Mouse (Mus musculus) T-helper 17 cell (primary cell): ENCODE measurements around the gene Med13l.

ENCODE experiments used
- in situ Hi-C, 2 experiments: fragments of 300-600 bp; cut with MboI, MseI; formaldehyde crosslinking; loops; 1 replicate in 1 of 2; 2 replicates in 1 of 2; pipeline ENCODE4 v1.15.1; 2025; ENCODE audit warnings: high pct_unique_total_duplicates in 2 of 2

Med13l gene

DNA sequence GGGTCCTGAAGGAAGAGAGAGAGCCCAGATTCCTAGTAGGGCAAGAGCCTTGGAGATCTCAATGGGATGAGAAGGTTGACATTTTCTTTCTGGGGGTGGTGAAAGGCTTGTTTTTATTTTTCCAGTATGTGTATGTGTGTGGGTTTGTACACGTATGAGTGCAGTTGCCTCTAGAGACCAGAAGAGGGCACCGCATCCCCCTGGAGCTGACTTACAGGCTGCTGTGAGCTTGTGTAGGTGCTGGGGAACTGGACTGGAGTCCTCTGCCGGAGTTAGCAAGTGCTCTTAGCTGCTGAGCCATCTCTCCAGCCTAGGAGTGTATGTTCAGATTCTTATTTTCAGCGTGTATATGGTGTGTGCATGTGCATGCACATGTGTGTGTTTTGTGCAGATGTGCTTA, 5.2 kb upstream of the Med13l start:
- in situ Hi-C loops, result loop anchor here in 1 of 2 experiments (5.0 kb wide), 1 partner anchor 223 kb away; no protein-coding TSS in a partner anchor

DNA sequence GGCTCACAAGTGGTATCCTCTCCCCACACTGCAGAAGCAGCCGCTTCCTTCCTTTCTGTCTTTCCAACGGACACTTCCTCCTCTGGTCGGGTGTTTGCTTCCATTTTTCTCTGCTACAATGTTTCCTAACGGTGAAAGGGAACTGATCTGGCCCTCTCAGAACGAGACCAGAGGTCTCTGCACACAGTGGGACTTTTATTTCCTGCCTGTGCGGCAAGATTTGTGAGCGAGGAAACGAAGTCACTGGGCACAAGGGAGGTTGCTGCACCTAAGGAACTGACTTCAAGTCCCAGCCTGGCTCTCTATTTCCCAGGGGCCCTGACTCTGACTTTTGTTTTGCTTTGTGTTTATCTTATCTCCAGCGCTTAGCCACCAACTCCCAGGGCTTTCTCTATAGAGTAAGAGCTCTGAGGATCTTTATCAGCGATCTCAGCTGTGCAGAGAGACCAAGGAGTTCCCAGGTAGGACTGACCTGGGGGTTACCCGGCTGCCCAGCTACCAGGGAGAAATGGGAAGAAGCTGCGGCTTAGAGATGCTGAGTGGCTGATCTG, 4.0 kb upstream of the Med13l start:
- in situ Hi-C loops, result loop anchor here in 1 of 2 experiments (5.0 kb wide), 1 partner anchor 224 kb away; no protein-coding TSS in a partner anchor

DNA sequence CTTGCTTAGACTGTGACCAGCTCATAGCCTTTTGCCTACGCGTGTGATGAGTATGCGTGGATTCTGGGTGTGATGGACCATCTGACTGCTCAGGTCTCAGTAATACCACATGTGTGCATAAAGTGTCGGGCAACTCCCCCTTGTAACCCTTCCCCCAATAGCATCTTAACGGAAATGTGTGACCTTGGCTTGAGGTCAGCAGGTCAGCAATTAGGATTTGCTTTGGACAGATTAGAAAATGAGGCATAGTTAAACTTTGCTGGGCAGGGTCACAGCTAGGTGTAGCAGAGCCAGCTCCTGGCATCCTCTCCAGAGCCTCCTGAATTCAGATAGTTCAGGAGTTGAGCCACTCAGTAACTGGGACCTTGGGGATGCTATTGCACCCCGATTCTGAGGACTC, 1.6 kb upstream of the Med13l start:
- in situ Hi-C loops, result loop anchor here in 1 of 2 experiments (5.0 kb wide), 1 partner anchor 227 kb away; no protein-coding TSS in a partner anchor

DNA sequence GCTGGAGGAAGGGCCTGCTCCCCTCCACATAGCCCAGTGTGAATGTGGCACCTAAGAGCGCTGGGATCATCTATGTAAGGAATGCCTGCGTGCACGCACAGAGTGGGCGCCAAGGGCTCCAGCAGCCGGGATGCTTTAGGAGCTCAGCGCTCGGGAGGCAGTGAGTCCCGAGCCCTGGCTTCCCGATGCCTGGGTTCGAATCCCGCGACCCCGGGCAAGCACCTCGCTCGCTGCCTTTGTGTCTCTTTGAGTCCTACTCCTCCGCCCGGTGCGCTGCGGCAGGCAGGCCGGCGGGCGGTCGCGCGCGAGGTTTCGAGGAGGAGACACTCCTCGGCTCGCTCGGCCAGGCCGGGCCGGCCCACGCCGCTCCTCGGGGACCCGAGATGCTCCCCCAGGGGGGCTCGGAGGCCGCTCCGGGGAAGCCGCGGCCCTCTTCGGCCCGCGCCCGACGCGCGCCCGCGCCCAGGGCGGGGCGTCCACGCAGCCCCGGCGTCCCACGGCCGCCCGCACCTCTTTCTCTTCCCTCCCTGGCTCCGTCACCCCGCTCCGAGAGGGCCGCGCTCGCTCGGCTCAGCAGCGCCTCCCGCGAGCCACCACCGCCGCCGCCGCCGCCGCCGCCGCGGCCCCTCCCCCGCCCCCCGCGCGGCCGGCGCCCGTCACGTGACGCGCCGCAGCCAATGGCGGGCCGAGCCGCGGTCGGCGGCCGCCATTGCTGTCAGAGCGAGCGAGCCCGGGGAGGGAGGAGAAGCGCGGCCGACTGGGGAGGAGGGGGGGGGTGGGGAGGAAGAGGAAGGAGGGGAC, 695 bp upstream of the Med13l start:
- in situ Hi-C loops, result loop anchor here (5.0 to 10.0 kb wide), 2 partner anchors 55 to 227 kb away; no protein-coding TSS in a partner anchor

DNA sequence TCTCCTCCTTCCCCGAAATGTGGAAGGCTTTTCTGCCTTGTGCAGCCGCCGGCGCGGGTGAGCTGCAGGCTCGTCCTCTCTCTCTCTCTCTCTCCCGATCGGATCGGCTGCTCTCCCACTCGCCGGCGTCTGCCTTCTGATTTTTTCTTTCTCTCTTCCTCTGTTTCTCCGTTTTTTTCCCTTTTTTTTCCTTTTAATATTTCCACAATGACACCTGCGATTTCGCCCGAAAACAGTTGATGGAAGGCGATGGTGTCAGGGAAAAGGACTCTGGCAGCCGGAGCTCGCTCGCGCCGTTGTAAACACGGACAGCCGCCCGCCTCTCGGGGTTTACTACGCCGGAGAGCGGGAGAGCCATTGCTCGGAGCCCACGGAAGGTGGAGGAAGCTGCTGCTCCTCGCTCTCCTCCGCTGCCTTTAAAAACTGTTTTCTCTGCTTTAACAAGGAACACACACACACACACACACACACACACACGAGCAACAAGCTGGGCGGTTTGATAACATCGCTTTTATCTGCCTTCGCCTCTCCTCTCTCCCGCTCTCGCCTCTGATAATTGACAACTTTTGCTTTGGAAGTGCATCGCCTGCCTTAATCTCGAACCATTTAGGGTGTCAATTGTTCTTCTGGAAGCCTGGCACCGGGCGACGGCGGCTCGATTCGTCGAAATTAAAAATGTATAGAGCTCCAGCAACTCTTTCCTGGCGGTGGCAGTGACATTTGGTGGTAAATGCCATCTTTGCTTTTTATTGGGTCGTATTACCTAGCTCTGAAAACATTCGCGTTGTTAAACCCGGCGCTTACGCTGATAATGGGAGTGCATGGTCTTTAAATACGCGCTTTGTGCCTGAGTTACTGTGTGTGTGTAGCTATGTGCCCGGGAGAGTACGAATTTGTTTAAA, 858 bp downstream of the Med13l start:
- in situ Hi-C loops, result loop anchor here in 1 of 2 experiments (10.0 kb wide), 1 partner anchor 57 kb away; no protein-coding TSS in a partner anchor

DNA sequence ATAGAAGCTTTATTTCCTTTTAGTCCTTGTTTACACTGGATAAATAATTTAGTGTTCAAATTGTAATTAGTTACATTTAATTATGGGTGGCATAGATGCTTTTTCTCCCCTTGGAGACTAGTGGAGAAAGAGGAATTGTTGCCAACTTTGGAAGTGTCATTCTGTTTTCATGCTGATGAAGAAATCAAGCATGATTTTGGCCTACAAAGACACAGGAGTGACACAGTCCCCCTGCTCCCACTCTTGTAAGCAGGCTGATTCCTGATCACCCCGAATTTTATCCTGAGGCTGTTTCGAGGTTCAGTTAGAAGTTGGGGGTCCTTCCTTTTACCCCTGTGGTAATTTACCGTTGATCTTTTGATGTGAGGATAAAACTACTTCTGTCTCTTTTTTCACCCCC, 1.7 kb downstream of the Med13l start:
- in situ Hi-C loops, result loop anchor here in 1 of 2 experiments (10.0 kb wide), 1 partner anchor 57 kb away; no protein-coding TSS in a partner anchor

DNA sequence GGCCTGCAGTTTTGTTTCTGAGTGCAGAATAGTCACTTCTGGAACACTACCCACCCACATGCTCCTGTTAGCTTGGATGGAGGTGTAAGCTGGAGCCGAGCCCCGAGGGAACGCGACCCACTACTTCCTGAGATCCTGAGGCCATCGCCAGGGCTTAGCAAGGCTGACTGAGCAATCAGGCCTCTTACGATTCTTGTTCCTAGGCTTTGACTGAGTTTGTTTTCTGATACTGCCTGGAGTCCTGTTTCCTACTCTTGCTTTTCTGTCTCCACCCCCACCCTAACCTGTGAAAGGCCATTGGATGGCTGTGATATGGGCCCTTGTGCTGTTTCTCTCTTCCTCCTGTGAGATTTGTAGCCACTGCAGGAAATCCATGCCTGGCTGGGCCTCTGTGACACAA, 3.1 kb downstream of the Med13l start:
- in situ Hi-C loops, result loop anchor here in 1 of 2 experiments (10.0 kb wide), 1 partner anchor 59 kb away; no protein-coding TSS in a partner anchor

DNA sequence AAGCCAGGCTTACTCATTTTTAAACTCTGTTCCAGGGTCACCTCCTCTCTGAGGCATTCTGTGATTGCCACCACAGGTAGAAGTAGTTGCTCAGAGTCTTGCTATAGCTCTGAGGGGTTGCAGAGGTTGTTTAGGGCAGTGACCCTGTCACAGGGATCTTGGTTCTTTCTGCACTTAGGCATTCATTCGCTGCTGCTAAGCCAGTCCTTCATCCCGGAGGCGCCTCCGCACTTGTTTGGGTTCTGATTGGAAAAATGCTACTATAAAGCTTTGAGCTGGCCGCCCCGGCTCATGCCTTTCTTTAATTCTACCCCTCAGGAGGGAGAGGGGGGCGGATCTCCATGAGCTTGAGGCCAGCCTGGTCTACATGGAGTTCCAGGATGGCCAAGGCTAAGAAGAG, 6.9 kb downstream of the Med13l start:
- in situ Hi-C loops, result loop anchor here in 1 of 2 experiments (10.0 kb wide), 1 partner anchor 63 kb away; no protein-coding TSS in a partner anchor

DNA sequence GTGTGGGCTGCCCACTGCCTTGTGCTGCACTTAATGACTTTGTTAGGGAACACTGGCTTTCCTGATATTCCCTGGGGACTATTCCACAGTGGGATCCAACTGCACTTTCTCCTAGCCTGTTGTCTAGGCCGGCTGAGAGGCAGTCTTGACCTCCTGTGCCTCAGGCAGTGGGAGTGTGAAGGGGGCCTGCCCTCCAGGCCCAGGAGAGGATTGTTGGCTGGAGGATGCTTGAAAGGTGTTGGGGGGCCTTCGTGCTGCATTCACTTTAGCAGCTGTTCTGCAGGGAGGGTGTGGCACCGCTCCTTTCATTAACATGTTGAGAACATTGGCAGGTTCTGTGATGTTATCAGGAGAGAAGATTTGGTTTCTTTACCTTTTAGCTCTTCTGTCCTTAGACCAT, 8.5 kb downstream of the Med13l start:
- in situ Hi-C loops, result loop anchor here in 1 of 2 experiments (10.0 kb wide), 1 partner anchor 64 kb away; no protein-coding TSS in a partner anchor

DNA sequence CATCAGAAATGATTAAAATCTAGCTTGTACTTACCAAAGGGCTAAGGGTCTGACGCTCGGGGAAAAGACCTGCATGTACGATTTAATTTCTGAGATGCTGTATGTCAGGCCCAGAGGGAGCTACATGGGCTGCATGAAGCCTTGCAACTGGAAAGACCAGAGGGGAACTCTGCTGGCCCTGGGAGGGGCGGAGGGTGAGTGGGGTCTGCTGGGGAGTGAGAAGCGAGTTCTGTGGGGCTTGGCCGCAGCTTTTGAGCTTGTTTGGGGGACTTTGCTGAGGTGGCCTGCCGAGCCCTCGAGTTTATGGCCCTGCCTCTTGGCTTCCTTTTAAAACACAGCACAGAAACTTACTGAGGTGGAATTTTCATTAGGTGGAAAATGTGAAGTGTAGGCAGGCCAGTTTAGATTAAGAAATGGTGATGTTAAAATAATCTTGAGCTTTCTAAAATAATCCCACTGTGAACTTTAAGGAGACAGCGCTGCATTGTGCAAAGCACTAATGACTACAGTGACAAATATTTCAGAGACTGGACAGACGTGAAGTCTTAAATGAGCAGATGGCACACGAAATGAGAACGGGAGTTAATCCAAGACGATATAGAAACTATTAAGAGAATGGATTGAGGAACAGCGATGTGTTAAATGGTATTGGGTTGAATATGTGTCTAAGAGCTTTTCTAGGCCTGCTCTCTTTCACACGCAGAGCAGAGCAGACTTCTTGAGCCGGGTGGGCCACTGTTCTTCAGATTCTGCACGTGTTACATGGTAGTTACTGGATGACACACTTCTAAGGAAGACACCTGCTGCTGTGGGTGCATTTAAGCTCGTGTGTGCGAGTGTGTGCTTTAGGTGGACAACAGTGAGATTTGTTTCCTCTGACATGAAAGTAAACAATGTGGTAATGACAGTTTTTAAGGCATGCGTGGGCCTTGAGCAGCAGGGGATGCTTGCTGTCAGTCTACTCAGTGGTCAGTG, 9.4 kb downstream of the Med13l start:
- in situ Hi-C loops, result loop anchor here in 1 of 2 experiments (10.0 kb wide), 1 partner anchor 65 kb away; no protein-coding TSS in a partner anchor

DNA sequence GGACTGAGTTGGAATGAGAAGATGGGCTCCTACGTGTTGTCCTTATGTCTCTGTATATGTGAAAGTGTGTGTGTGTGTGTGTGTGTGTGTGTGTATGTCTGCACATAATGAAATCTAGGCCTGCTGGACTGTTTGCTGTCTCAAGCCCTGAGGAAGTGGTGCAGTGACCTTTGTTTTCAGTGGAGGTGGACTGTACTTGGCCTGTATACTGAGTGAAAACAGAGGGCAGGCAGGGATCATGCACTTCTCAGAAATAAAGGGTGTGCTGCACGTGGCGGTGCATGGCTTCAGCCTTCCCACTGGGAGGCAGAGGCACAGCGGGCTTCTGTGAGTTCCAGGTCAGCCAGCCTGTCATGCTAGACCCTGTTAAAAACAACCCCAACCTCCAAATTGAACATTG, 11.0 kb downstream of the Med13l start:
- in situ Hi-C loops, result no loop called here

DNA sequence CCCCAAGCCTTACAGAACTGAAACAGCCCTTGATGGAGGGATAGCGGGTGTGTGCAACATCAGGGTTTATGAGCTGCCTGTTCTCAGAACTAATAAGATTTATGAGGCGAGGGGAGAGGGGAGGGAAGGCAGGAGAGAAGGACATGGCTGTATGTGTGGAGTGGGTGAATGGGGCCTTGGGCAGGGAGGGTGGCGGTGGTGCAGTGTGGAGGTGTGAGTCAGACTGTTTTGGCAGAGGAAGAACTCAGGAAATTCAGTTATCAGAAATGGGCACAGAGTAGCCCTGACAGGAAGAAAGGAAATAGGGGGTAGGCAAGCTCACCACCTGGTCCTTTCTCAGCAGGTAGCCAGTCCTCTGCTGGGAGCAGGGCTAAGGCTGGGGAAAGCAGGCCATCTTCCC, 13.8 kb downstream of the Med13l start:
- in situ Hi-C loops, result no loop called here

DNA sequence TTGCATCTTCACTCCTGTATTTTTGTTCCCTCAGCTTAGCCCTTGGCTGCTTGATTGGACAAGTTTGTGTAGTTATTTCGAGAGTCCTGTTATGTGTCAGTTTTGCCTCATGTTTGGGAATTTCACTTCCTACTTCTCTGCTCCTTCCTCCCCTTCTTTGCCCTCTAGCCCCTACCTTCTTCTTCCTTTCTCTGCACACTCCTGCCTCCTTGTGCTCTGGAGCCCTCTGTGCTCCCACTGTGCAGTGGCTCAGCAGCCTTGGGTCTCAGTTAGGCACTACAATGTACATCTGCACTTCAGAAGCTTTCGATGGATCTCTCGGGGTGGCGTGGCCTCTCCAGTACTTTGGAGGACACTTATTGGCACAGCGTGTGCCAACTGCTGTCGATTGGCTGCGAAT, 14.5 kb downstream of the Med13l start:
- in situ Hi-C loops, result no loop called here

DNA sequence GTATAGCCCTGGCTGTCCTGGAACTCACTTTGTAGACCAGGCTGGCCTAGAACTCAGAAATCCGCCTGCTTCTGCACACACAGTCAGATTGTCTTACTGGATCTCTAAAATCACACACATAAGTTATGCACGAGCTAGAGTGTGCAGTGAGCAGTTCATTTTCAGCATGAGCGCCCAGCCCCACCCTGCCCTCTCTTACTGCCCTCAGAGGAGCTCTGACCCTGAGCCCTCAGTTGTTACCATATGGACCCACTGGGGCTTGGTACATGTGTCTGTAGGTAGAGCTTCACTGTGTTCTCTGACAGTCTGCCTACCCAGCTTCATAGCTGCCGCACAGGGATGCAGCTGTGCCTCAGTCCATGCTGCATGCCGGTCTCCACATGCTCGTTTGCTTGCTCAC, 15.4 kb downstream of the Med13l start:
- in situ Hi-C loops, result no loop called here

DNA sequence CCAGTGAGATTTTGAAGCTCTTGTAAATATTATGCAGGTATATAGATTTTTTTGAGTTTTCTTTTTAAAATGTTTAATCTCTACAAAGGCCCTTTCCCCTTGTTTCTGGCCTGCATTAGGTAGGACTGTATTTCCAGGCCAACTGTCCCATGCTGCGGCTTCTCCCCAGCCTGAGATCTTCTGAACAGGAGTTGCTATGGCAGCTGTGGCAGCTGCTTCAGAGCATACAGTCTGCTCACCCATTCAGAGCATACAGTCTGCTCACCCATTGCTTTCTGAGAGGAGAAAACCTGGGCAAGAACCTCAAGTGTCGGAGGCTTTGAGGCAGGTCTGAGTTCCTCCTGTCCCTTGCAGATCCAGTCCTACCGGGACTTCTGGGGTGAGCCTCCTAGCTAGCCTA, 16.3 kb downstream of the Med13l start:
- in situ Hi-C loops, result no loop called here

DNA sequence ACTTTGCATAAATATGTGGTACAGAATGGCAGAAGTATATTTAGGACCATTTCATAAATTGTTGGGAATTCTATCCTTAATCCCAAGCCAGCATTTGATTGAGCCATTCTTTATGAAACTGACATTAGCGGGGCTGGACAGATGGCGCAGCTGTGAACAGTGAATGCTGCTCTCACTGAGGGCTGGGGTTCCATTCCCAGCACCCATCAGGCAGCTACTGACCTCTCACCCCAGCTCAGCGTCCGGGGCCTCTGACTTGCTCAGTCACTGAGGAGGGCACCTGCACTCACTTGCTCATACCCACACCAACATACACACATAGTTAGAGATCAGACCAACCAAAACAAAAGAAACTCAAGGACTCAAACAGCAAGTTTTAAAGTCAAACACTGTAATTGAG, 24.9 kb downstream of the Med13l start:
- in situ Hi-C loops, result no loop called here

DNA sequence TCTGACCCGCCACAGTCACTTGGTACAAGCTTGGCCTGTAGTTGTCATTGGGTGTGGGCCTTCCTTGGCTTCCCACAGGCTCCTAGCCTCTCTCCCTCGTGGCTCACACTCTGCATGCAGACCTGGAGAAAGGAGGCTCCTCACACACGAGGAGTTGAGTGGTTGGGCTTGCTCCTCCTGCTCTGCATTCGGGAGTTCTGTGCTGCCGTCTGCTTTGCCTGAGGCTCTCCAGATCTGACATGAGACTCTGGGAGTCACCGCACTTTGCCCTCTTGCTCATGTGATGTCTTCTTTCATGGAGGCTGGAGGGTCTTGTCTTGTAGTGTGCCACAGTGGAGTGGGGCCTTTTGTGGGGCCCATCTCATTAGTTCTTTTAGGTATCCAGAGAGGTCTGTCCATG, 26.1 kb downstream of the Med13l start:
- in situ Hi-C loops, result no loop called here

DNA sequence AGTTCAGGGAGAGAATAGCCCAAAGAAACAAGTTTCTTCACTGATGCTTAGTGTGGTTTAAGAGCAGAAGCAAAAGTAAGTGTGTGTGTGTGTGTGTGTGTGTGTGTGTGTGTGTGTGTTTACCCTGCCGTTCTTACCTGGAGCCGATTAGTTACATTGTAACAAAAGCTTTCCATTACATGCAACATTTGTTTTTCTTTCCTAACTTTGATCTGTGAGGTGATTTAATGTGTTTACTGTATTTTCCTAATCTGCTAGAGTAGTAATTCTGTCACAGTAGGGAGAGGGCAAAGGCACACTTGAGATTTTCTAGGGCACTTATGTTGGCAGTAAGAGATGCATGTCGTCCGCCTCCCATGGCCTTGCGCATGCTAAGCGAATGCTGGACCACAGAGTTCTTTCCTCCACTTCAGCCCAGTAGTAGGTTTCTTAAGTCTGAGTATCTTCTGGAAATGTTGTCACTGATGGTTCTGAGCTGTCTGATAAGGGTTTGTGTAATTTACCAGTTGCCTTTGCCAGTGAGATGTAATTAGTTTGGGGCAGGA, 28.0 kb downstream of the Med13l start:
- in situ Hi-C loops, result no loop called here

DNA sequence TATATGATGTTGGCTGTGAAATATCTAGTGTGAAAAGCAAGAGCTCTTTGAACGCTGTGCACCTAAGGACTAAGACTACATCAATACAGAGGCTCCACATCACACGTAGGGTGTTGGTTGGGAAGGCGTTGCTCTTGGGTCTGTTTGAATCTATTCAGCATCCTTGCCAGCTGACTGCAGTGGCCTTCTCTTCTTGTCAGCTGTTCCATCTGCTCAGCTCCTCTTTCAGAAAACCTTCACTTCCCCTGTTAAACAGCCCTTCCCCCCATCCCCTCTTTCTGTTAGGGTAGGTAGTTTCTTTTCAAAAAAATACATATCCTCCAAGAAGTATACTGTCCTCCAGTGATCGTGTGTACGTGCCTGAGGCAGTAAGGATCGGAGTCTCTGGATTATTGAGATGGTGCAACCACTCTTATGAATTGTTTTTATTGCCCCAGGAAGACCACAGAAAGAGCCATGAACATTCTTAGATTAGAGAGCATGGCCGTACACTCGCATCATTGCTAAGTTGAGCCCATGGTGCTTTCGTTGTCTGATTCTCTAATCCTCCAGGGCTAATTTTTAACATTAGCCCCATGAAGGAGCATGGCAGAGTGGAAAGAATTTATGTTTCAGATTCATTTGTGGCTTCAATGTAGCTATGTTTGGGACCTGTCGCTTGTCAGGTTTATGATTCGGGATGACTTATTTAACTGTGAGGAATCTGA, 28.9 kb downstream of the Med13l start:
- in situ Hi-C loops, result no loop called here
